Comparison of ENCODE assay signal across 10 mouse cellular contexts in the genomic region with DNA sequence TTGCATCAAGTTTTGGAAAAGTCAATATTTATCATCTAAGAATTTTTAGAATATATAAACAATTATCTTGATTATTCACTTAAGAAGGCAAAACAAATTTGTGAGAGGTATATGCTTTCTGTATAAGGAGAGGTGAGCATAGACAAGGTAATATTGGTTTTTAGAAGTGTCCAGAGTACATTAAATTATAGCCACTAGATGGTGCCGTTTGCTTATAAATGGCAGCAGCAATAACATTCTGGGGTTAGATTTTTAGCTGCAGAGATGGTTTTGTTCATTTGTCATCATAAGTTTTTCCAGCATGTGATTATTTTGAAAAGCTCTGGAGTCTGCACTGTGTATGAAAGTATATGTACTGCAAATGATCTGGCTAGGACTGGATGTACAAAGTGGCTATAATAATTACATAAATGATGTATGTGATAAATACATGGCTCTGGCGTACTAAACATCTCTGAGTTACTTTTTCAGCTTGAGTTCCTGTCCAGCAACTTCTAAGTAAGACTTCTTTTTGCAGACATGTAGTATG.
DNase-seq lines count a peak whose midpoint lies in the region; ATAC-seq and TF ChIP-seq lines count a peak whose summit lies in the region.
"Had no signal": no experiment of that assay in that cellular context is flagged by ENCODE, and none has a peak within 500 bp of the region (broad histone marks: within the 10 kb centered on the region; RNA-seq: fewer than 3 reads in every experiment).

No protein-coding gene starts in this region.

- peak; percentile 83 for TF ChIP-seq CTCF in layer of hippocampus, adult 2 months (conservative IDR thresholded peaks at IDR 0.05)

- in situ Hi-C loops in ES-E14 (cut with MboI; ENCODE audit: low sequenced_read_pairs in 2 of 2, unreplicated experiment in 2 of 2), result no loop called here

- peak; percentile 53; the same call in 1 of the 2 replicates for ATAC-seq in midbrain, embryonic 13.5 days

- H3K36me3 ChIP-seq in ES-E14 (ENCODE audit: control insufficient read depth, insufficient read depth, low read length, poor library complexity, severe bottlenecking), result no peaks in the 10 kb centered on the region
- peaks cover 11% of the 10 kb centered on the region for H3K36me3 ChIP-seq in midbrain, embryonic 13.5 days

- peak; percentile 5 to 38 for DNase-seq in layer of hippocampus, adult 2 months (ENCODE audit: low spot score in 2 of 2)
- no peak for DNase-seq in layer of hippocampus, postnatal 36 days
- no peak for DNase-seq in ES-E14 (ENCODE audit: low read depth, low spot score)
- peak; percentile 3 for DNase-seq in c-Kit-positive CD71-positive TER-119-positive erythroid progenitor cells, embryonic 14.5 days (ENCODE audit: low spot score)
- no peak for DNase-seq in layer of hippocampus, adult 8-10 months (ENCODE audit: low spot score in 2 of 2)
- DNase-seq in adrenal gland, postnatal 10 days, result no peak
- DNase-seq in cerebellum, postnatal 36 days, result no peak
- DNase-seq: heart, postnatal 36 days had no signal

- 56% methylated on average over 2 of the region's 2 CpGs for WGBS in midbrain, embryonic 13.5 days

- H3K4me1 ChIP-seq in ES-E14 (ENCODE audit: control insufficient read depth in 2 of 2, insufficient read depth in 2 of 2, low read length in 2 of 2, poor library complexity in 1 of 2), result no peaks in the 10 kb centered on the region
- H3K4me1 ChIP-seq in midbrain, embryonic 13.5 days (replicated peaks), result no peaks in the 10 kb centered on the region

- H3K9me3 ChIP-seq in ES-E14 (ENCODE audit: control insufficient read depth, insufficient read depth, low read depth, low read length), result no peaks in the 10 kb centered on the region
- H3K9me3 ChIP-seq in midbrain, embryonic 13.5 days, result no peaks in the 10 kb centered on the region
- H3K9me3 ChIP-seq: megakaryocyte, embryonic 14.5 days had no signal

- no peaks in the 10 kb centered on the region for H3K27me3 ChIP-seq in midbrain, embryonic 13.5 days
- H3K27me3 ChIP-seq: megakaryocyte, embryonic 14.5 days had no signal

- H3K4me3 ChIP-seq in layer of hippocampus, adult 2 months, result no peak overlapping the region
- H3K4me3 ChIP-seq in ES-E14 (ENCODE audit: insufficient read depth in 1 of 2, low read depth in 1 of 2, low read length in 2 of 2, poor library complexity in 1 of 2, severe bottlenecking in 1 of 2), result no peak overlapping the region
- no peak overlapping the region for H3K4me3 ChIP-seq in midbrain, embryonic 13.5 days (replicated peaks)
- H3K4me3 ChIP-seq: megakaryocyte, embryonic 14.5 days had no signal

- H3K9ac ChIP-seq in ES-E14 (ENCODE audit: insufficient read depth, low read depth, low read length, poor library complexity, severe bottlenecking), result no peak overlapping the region
- H3K9ac ChIP-seq in midbrain, embryonic 13.5 days (replicated peaks), result no peak overlapping the region

- no peak overlapping the region for H3K4me2 ChIP-seq in midbrain, embryonic 13.5 days (replicated peaks)

- no peak overlapping the region for H3K27ac ChIP-seq in layer of hippocampus, adult 2 months
- H3K27ac ChIP-seq in ES-E14 (ENCODE audit: insufficient read depth, low read depth, low read length, poor library complexity, severe bottlenecking), result no peak overlapping the region
- H3K27ac ChIP-seq in midbrain, embryonic 13.5 days, result no peak overlapping the region

TF ChIP-seq in ES-E14, 5 proteins besides CTCF, POLR2A, EP300 and RAD21:
- TF ChIP-seq HCFC1 (IDR thresholded peaks at IDR 0.05; ENCODE audit: borderline replicate concordance, insufficient read depth, low read length), result no peak
- peak; percentile 72; the same call in 1 of the 2 replicates for TF ChIP-seq ZC3H11A (IDR thresholded peaks at IDR 0.05; ENCODE audit: borderline replicate concordance, low read depth, low read length)

Comparison
In these comparisons a context has a peak if more than half of its experiments do, and no peak if none do; other contexts are left out.
1. DNase-seq: peak in layer of hippocampus, adult 2 months (2 of 2) and c-Kit-positive CD71-positive TER-119-positive erythroid progenitor cells, embryonic 14.5 days (single experiment); none in layer of hippocampus, postnatal 36 days (0 of 2), ES-E14 (single experiment), layer of hippocampus, adult 8-10 months (0 of 2), adrenal gland, postnatal 10 days (single experiment) and cerebellum, postnatal 36 days (0 of 2).